Mouse (Mus musculus): ENCODE results near the gene Prame. TPM values are rescaled to one million over a fixed set of nuclear protein-coding genes. Genes with fewer than 3 reads are reported as not detected.
"Not testable (repeated sequence)": the region's sequence is repeated elsewhere in the genome, so short reads cannot be mapped to it uniquely, and the experiment has no call there.

The Prame gene
- polyA plus RNA-seq (2015; fragmentation: Nextera tagmentation; extraction: Ambion mirVana), result not detected in 2 replicates

GRCm38 (mm10) chrX:135627605-135628004, at the start of gene Prame:
TSS of gene Prame (minus strand) at chrX:135627705.
- Histone ChIP-seq H3K9ac (no peak within 1 kb of the TSS), H3K4me1 (no peaks in the 10 kb centered on the region), H3K9me3 (no peaks in the 10 kb centered on the region), H3K27ac (no peak within 1 kb of the TSS), H3K4me3 (no peak within 1 kb of the TSS), H3K36me3 (replicated peaks) (no peaks in the 10 kb centered on the region), H3K27me3 (replicated peaks) (no peaks in the 10 kb centered on the region), H3K4me2 (no peak within 1 kb of the TSS)
- ATAC-seq (replicated peaks), result no peak
- WGBS, result 91% methylated on average over 11 of the region's 11 CpGs

- Histone ChIP-seq H3K9ac (no peak overlapping the region), H3K27ac (no peak overlapping the region), H3K4me3 (no peak overlapping the region), H3K27me3 (replicated peaks) (no peaks in the 10 kb centered on the region), H3K4me1 (no peaks in the 10 kb centered on the region), H3K9me3 (no peaks in the 10 kb centered on the region), H3K4me2 (no peak overlapping the region), H3K36me3 (replicated peaks) (no peaks in the 10 kb centered on the region)
- 42% methylated on average over 9 of the region's 9 CpGs for WGBS
- ATAC-seq (replicated peaks), result peak; percentile 88
Measured at GRCm38 (mm10) chrX:135652173-135652772, 24.8 kb upstream of the Prame start.

DNA sequence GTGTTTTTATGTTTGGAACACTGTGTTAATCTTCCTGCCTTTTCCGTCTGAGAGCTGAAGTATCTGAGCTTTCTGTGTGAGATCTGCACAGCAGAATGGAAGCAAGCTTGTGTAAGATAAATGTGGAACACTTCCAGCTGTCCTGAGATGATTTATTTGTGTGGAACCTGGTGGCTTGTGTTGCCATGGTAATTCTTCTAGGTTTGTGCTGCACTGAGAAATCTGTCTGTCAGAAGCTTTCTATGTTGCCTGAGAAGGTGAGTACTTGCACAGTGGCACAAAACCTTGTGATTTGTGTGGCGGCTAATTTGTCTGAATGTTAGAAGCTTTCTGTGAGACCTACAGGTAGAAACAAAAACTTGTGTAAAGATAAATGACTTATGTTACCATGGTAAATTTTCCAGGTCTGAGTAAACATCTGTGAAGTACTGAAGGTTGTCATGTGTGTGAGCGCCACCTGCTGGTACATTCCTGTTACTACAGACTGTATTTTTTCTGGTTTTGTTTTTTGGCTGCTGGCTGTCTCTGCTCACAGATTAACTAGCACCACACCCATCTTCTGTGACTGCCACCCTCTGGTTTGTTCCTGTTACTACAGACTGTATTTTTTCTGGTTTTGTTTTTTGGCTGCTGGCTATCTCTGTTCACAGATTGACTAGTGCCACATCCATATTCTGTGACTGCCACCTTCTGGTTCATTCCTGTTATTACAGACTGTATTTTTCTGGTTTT, 26.0 kb downstream of the Prame start:
- not testable (repeated sequence) for H3K36me3 ChIP-seq (replicated peaks); H3K9me3 ChIP-seq; H3K4me1 ChIP-seq; H3K4me2 ChIP-seq; H3K27me3 ChIP-seq (replicated peaks); H3K9ac ChIP-seq; H3K4me3 ChIP-seq; H3K27ac ChIP-seq; ATAC-seq (replicated peaks)
- WGBS, result 74% methylated on average over 3 of the region's 3 CpGs

GRCm38 (mm10) chrX:135598677-135599076, 28.8 kb downstream of the Prame start, which contains the start of gene Nxf7:
TSS of gene Nxf7 (minus strand) at chrX:135598777.
- Histone ChIP-seq H3K4me3 (no peak within 1 kb of the TSS), H3K9ac (no peak within 1 kb of the TSS), H3K4me1 (no peaks in the 10 kb centered on the region), H3K9me3 (no peaks in the 10 kb centered on the region), H3K36me3 (replicated peaks) (no peaks in the 10 kb centered on the region), H3K27me3 (replicated peaks) (no peaks in the 10 kb centered on the region), H3K4me2 (no peak within 1 kb of the TSS), H3K27ac (no peak within 1 kb of the TSS)
- 75% methylated on average over 2 of the region's 2 CpGs for WGBS
- no peak for ATAC-seq (replicated peaks)

- Histone ChIP-seq H3K9me3 (no peaks in the 10 kb centered on the region), H3K9ac (no peak overlapping the region), H3K4me2 (no peak overlapping the region), H3K4me3 (no peak overlapping the region), H3K36me3 (replicated peaks) (no peaks in the 10 kb centered on the region), H3K4me1 (no peaks in the 10 kb centered on the region), H3K27me3 (replicated peaks) (no peaks in the 10 kb centered on the region), H3K27ac (no peak overlapping the region)
- whole genome bisulfite sequencing, result 92% methylated on average over 13 of the region's 13 CpGs
- ATAC-seq (replicated peaks), result no peak
Measured at GRCm38 (mm10) chrX:135598096-135598495, 29.4 kb downstream of the Prame start.

GRCm38 (mm10) chrX:135576412-135576811, 51.1 kb downstream of the Prame start:
- no peak for ATAC-seq (replicated peaks)
- Histone ChIP-seq H3K36me3 (replicated peaks) (no peaks in the 10 kb centered on the region), H3K9ac (no peak overlapping the region), H3K4me3 (no peak overlapping the region), H3K4me1 (no peaks in the 10 kb centered on the region), H3K9me3 (no peaks in the 10 kb centered on the region), H3K27ac (no peak overlapping the region), H3K4me2 (no peak overlapping the region), H3K27me3 (replicated peaks) (no peaks in the 10 kb centered on the region)
- 85% methylated on average over 1 of the region's 1 CpGs for WGBS

- not testable (repeated sequence) for H3K9ac ChIP-seq; H3K27me3 ChIP-seq (replicated peaks); ATAC-seq (replicated peaks); H3K36me3 ChIP-seq (replicated peaks); H3K27ac ChIP-seq; H3K4me1 ChIP-seq; H3K4me3 ChIP-seq; H3K9me3 ChIP-seq; H3K4me2 ChIP-seq
- 77% methylated on average over 9 of the region's 9 CpGs for WGBS
Measured at GRCm38 (mm10) chrX:135574958-135575628, 52.4 kb downstream of the Prame start.

DNA sequence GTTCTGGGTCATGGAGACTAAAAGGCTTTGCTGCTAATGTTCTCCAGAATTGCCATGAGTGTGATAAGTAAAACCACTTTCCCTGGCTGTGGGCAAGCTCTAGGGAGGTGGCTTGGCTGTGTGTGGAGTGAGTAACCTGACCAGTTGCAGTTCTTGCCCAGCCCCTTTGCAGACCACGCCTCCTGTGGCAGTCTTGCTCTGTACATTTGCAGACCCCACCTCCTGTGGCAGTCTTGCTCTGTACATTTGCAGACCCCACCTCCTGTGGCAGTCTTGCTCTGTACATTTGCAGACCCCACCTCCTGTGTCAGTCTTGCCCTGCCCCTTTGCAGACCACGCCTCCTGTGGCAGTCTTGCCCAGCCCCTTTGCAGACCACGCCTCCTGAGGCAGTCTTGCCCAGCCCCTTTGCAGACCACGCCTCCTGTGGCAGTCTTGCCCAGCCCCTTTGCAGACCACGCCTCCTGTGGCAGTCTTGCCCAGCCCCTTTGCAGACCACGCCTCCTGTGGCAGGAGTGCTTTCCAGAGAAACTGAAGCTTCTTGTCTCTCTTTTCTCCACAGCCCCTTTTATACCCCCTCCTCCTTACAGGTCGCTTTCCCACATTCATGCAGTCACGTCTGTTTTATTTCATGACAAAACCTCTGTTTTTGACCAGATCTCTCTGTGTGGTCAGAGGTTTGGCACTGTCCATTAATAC, 53.1 kb downstream of the Prame start:
- ATAC-seq (replicated peaks); H3K36me3 ChIP-seq (replicated peaks); H3K9ac ChIP-seq; H3K4me3 ChIP-seq; H3K9me3 ChIP-seq; H3K4me1 ChIP-seq; H3K27ac ChIP-seq; H3K4me2 ChIP-seq; H3K27me3 ChIP-seq (replicated peaks): not testable (repeated sequence)
- 45% methylated on average over 8 of the region's 8 CpGs for WGBS

DNA sequence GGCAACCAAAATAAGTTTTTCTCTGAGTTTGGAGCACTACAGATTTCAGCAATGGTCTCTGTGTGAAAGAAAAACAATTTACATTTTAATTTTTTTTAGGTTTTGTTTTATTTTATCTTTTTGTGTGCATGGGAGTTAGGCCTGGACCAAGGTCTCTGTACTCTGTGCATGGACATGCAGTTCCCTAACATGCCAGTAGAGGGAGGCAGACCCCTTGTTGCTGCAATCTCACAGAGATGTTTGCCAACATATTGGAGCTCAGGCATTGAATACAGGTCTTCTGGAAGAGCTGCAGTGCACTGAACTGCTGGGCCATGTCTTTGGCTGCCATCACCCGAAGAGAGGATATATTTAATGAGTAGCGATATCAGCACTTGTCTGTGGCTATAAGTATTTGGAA, 58.0 kb downstream of the Prame start:
- 54% methylated on average over 2 of the region's 2 CpGs for WGBS
- ATAC-seq (replicated peaks), result peak; percentile 83
- not testable (repeated sequence) for H3K9ac ChIP-seq

DNA sequence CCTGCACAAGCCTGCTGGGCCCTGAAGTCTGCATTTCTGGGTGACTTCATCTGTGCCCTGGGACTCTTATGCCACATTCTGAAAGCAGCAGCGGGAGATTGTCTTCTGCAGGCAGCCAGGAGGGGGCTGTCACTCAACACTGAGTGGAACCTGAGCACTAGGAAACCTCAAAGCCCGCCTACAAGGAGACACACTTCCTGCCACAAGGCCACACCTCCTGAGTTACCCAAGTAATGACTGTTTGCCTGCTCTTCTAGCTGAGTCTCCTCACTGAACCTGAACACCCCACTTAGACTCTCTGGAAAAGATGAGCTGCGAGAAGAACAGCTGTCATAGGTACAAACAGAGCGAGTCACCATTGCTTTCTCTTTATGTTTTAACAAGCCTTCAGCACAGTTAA, 62.6 kb downstream of the Prame start:
- H3K9me3 ChIP-seq; H3K36me3 ChIP-seq (replicated peaks); H3K27me3 ChIP-seq (replicated peaks); H3K9ac ChIP-seq; H3K27ac ChIP-seq; H3K4me1 ChIP-seq; H3K4me2 ChIP-seq; ATAC-seq (replicated peaks); H3K4me3 ChIP-seq: not testable (repeated sequence)
- WGBS, result 66% methylated on average over 4 of the region's 4 CpGs

More for the DNA sequence above, 58.0 kb downstream of the Prame start:
- not testable (repeated sequence) for H3K4me2 ChIP-seq; H3K27me3 ChIP-seq (replicated peaks); H3K9me3 ChIP-seq; H3K27ac ChIP-seq; H3K4me1 ChIP-seq; H3K36me3 ChIP-seq (replicated peaks); H3K4me3 ChIP-seq

Measured in midbrain, embryonic 15.5 days (tissue).